Mouse (Mus musculus): ENCODE data around the gene Pde4d. TPM values are rescaled to one million over a fixed set of nuclear protein-coding genes. Genes with fewer than 3 reads are reported as not detected.

The Pde4d gene
- total RNA-seq, 4 experiments from 2014 or later, result 68.8 to 86.9 (median 76.0) TPM

DNA sequence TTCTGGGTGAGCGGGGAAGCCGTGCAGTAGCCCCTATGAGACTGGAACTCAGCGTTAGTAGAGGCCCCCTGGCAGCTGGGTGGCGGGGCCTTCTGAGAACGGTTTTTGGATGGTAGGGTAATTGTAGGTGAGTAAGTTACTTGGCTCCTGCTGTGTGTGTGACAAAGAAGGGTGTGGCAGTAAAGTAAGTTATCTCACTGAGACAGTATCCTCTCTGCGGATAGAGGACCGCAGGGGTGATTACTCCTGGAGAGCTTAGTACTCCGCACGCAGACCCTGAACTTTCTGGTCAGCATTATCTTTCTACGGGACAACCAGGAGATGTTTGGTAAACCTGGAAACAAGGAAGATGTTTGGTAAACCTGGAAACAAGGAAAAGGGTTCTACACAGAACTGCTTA is 1233.3 kb downstream of the Pde4d start:
- no peak for DNase-seq (ENCODE audit: low spot score in 2 of 2)

DNA sequence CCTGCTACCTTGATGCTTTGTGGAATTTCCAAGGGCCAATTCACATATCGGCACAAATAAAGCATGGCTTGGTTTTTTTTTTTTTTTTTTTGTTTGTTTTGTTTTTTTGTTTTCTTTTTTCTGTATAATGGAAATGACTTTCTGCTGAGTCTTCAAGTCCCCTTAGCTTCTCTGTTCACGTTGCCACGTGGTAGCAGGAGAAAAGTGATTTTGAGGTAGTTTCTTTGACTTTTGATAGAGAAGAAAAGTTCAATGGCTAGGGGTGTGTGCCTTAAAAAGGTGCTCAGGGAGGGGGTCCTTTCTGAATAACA is 1235.2 kb downstream of the Pde4d start:
- no peak for DNase-seq (ENCODE audit: low spot score in 2 of 2)

DNA sequence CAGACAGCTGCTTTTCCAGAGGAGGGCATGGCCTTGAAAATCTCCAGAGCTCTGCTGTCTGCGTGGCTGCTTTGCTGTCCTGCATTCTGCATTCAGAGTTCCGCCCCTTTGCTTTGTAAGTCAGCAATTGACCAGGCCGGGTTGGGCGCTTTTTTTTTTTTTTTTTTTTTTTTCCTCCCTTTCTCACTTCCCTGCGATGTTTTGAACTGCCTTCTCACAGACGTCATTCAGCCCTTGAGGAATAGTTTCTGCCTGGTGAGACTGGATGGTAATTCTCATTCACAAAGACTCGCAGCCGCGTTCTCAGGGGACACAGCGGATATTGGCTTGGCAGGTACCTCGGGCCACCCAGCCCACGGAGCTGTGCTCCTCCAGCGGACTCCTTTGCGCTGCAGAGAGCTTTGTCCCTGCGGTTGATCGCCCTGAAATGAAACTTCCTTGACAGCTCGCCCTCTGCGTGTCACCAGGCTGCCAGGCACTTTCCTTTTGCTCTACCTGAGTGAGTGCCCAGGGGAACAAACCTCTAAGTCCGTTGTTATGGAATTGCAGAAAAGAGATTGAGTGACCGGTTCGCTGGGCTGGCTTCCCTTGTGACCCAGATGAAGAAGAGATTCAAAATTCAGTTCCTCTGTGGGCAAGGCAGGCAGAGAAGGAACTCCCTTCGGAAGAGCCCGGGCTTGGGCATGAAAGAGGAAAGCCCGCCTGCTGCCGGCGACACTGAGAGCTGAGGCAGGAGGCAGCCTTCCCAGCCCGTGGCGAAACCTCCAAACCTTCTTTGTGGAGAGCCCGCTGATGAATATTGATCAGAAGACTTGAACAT is 1235.8 kb downstream of the Pde4d start:
- DNase-seq (ENCODE audit: low spot score in 2 of 2), result peak in 1 of 2 experiments; percentile 18

DNA sequence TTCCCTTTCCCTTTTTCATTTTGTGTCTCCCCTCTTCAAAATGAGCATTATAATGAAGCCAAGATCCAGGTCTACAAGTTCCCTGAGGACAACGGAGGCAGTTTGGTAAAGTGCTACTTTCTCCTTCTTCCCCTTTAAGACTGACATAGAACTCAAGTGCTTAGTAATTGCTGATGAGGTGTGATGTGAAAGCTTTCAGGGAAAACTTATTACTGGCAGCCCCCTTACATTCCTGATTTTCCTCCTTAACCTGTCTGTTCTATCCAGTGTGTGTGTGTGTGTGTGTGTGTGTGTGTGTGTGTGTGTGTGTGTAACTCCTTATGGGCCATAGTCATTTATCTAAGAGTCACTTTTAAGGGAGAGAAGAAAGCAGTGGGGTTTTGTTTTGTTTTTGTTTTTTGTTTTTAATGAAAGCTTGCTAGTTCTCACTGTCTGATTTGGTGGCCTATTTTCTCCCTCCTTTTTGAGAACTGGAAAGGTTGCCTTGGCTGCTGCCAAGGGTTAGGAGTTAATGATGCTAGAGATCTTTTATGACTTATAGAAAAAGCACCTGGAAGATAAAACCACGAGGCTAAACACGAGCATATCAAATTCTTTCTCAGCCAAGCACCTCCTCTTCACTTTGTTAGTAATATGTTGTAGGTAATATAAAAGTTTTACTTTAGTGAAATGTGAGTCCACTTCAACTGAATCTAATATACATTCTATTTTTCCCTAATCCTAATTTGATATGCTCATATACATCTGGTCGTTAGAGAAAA is 1236.5 kb downstream of the Pde4d start:
- no peak for DNase-seq (ENCODE audit: low spot score in 2 of 2)

DNA sequence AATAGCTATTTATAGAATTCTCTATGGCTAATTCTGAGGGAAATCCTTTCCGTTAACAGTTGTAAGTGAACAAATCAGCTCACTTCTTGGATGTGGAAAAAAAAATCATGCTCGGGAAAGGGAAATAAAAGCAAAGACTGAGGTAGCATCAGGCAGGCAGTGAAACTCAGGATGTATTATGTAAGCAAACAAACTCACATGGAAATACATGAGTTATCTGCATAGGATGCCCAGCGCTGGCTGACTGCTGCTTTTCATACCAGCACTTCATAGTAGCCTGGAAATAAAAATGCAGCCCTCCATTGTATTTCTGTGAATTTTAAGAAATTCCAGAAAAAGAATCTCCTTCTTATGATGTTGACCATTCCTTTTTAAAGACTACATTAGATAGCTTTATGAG is 1237.2 kb downstream of the Pde4d start:
- no peak for DNase-seq (ENCODE audit: low spot score in 2 of 2)

DNA sequence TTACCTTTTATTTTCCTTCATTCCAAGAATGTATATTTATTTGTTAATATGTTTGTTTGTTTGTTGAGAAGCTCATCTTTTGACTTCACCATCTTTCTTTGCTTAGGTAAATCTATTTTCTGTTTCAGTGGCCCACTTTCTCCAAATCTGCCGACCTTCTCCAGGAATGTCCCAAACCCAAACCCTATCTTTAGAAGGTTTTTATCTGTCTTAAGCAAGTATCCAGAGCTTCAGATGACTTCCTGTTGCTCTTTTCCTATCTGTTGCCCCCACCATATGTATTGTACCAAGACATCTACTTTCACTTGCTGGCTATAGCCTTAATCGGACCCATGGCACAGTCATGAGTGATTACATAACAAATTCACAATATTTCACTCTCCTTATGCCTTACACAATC is 1238.4 kb downstream of the Pde4d start:
- no peak for DNase-seq (ENCODE audit: low spot score in 2 of 2)

DNA sequence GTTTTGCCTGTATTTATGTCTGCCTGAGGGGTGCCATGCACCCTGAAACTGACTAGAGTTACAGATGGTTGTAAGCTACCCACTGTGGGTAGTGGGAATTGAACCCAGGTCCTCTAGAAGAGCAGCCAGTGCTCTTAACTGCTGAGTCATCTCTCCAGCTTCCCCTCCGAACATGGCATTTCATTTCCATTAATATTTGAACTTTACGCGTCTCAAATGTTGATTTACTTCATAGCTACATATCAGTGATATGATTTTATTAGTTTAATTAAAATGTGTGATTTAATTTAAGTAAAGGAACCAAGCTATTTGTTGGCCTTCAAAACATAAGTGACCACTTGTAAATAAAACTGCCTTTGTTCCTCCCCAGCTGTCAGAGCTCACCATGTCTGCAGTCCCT is 1239.4 kb downstream of the Pde4d start:
- no peak for DNase-seq (ENCODE audit: low spot score in 2 of 2)

DNA sequence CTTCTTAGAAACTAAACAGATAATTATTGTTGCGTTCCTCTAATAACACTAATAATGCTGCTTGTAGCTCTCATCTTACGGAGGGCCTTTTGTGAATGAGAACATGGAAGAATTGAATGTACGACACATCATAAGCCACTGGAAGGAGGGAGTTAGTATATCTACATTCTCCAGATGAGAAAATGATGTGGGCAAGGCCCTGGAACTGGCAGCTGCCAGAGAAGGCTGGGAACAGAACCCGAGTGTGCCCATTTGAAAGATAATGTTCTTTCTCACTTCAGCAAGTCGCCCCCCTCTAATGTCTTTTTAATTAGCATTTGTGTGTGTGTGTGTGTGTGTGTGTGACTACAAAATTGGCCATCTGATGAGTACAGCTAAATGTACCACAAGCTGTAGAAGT is 1240.8 kb downstream of the Pde4d start:
- DNase-seq (ENCODE audit: low spot score in 2 of 2), result no peak

DNA sequence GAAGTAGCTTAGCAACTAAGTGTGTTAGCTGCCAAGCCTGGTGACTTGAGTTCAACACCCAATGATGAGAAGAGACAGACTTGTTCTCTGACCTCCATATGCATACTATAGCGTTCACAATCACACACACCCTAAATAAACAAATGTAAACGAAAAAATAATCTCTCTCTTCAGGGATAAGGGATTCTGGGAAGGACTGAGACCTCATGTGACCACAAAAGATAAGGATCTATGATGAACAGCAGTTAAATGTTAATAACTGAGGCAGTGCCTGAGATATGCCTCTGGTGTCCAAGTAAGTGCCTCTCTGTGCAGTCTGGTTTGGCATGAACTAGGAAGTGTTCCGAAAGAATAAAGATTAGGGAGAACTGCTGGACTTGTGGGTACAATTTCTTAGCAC is 1243.1 kb downstream of the Pde4d start:
- DNase-seq (ENCODE audit: low spot score in 2 of 2), result no peak

DNA sequence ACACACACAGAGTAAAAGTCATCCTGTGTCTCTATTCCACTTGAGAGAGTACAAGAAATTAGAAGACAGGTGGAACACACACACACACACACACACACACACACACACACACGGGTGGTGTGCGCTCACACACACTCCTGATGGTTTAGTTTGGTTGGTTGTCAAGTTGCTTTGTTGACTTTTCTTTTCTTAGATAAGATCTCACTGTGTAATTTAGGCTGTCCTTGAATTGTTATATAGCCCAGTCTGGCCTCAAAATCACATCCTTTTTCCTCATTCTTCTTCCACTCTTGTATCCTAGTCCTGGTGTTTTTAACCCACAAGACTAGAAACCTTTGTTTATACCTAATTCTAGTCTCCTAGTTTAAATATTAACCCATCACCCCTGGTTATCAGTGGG is 1244.0 kb downstream of the Pde4d start:
- no peak for DNase-seq (ENCODE audit: low spot score in 2 of 2)

DNA sequence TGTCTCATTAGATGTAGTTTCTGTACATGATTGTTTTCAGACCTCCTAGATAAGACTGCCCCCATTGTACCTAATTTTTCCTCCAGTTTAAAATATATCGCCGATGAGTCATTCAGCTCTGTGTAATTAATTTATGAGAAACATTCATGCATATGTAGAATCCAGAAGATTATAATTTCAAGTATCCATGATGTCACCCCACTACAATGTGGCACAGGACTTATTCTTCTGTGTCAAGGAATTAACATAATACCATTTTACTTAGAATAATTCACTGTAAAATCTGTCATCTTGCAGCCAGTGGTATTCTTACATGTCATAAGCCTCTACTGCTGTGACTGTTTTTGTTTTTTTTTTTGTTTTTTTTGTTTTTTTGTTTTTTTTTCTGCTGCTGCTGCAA is 1244.5 kb downstream of the Pde4d start:
- DNase-seq (ENCODE audit: low spot score in 2 of 2), result no peak

DNA sequence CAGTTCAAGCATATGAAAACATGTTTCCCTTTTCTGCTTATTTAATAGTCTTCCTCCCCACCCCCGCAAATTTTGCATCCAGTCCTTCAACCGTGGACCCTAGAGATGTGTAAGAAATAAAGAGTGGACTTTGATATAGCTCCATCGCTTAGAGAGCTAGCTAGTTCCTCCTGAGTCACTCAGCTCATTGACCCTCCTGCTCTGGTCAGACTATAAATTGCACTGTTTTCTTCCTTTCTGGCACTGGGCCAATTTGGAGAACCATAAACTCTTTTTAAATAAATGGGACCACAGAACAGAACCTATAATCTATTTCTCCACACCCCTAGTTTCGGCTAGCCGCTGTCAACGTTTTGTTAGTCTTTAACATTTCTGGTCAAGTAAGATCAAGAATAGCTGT is 1245.3 kb downstream of the Pde4d start:
- no peak for DNase-seq (ENCODE audit: low spot score in 2 of 2)

DNA sequence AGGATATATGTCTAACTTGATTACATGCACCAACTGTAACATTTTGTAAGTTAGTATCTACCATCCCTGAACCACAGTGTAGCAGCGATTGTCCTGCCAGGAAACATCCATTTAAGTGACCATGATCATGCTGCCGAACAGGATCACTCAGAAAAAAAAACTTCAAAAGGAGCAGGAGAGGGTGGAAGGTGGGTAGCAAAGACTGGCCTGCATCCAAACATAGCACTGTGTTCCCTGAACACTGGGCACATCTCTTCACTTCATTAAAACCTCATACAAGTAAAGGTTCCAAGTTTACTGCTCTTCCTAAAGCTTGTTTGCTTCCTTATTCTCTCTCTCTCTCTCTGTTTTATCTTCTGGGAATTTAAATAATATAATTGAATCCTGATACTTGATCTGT is 1256.4 kb downstream of the Pde4d start:
- no peak for DNase-seq (ENCODE audit: low spot score in 2 of 2)

DNA sequence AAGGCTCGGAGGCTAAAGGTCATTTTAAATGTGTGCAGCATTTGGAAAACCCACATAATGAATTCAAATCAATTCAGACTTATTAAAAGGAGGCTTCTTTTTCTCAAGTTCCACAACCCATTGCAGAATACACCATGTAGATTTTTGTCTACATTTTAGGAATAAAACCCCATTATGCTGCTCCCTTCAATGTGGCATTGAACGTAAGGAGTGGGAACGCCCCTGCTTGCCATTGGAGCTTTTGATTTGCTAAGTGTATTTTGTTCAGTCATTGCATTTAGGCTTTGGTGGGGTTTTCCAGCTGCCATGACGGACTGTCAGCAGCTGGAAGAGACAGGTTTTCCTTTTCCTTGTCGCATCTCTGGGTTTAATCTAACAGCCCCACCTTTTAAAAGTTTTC is 1256.8 kb downstream of the Pde4d start:
- no peak for DNase-seq (ENCODE audit: low spot score in 2 of 2)

DNA sequence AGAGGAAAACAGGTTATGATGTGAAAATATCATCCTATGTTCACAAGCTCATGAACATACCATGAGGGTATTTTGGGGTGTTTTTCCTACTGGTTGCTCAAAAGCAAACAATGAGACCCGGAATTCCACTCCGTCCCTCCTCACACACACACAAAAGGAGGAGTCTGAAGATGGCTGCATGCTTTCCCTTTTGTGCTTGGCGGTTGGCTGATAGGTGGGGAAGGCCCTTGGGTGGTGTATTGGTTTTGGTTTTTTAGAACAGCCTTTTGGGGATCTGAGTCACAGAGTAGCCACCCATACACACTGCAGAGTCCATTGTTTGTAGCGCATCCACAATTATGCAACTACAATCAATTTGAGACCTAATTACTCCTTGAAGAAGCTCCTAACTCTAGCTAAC is 1257.4 kb downstream of the Pde4d start:
- no peak for DNase-seq (ENCODE audit: low spot score in 2 of 2)

DNA sequence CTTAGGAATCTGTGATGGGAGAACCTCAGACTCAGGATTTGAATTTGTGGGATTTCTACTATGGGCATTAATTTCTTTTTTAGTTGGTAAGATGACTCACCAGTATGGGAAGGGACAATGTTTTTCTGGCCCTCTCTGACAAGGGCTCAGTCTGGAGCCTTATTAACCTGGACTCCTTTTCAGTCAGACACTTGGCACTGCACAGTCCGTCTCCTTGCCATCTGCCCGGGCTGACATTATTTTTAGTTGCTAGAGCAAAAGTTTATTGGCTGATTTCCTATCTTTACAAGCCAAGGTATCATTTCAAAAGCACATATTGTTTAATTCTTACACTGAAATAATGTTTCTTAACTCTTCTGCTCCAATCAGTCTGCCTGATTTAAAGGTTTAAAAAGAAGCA is 1258.6 kb downstream of the Pde4d start:
- DNase-seq (ENCODE audit: low spot score in 2 of 2), result no peak

DNA sequence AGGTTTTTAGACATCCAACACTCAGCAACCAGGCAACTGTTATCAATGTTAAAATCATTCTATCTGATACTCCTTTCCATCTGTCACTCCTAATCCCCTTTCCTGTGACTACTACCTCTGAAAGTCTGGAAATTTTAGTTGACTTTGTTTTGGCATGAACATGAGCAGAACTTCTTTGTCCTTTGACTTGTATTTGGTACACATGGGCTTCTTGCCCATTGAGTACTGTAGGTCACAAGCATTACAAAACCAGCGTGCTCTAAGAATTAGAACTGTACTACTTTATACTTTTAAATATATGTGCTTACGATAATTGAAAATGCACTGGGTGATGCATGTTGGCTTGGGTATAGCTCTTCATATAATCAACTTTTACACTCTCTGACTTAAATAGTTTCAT is 1264.8 kb downstream of the Pde4d start:
- DNase-seq (ENCODE audit: low spot score in 2 of 2), result no peak

DNA sequence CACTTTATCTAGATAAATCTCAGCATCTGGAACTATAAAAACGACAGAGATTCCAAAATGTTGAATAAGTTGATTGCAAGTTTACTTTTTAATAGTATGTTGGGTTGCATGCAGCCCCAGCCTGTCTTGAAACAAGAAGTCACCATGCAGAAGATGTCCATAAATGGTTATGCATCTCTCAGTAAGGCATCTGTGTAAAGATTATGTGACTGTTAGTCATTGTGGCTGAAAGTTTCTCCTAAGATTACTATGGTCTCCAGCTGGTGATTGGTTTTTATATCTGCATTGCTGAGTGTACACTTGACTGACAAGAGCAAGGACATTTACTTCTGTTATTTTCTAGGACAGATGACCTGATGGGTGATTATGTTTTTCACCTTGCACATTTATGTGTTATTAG is 1265.6 kb downstream of the Pde4d start:
- DNase-seq (ENCODE audit: low spot score in 2 of 2), result no peak

DNA sequence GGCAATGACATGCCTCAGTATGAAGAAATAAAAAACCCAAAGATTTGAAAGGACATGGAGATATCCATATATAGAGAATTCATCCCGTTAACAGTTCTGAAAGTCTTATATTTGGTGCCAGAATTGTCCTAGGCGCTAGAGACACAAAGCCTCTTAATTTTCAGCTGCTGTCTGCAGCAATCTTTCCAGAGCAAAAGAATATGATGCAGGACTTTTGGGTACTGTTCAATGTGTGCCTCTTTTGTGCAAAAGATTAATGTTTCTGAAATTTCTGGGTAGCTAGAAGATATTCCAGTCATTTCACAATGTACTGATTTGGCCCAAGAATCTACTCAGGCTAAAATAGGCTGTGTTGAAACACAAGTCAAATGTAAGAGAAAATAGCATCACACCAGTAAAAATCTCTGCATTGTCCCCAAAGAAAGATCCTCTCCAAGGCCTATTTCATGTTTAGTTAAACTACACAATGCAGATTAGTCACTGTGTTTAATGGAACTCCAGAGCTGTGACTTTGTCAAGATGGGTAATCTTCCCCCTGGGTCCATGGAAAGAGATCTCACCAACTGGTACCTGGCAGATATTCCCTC is 1270.5 kb downstream of the Pde4d start:
- DNase-seq (ENCODE audit: low spot score in 2 of 2), result no peak

DNA sequence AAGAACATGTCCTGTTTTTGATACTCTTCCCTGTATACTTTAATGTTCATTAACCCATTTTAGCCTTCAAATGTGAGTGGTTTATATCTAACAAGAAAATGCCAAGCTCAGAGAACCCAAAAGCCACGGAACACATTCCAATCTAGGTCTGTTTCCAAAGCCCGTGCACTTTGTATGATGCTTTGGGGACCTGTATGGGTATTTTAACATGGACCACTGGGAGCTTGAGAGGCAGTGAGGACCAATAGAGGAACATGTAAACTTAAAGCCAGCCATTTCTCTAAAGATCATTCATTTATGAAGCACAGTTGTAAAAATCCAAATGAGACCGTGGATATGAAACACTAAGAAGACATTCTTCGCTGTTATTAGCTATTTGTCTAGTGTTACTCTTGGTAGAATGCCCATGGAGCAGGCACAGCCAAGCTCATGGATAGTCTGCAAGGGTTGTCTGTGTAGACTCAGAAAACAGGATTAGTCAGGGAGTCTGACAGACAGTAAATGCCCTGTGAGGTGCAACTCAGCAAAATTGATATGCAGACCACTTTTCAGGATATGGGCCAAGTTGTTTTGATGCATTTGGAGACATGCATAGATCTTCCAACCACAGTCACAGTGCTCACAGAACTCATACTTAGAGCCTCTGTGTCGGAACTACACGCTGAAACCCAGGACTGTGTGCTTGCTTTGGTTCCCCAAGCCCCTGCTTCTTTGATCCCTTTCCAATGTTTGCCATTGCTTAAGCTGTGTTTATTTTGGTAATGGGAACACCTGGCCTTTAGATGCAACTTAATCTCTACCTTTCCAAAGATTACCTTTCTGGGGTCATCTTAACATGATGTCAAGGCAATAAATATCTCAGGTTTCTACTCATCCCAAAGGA is 1272.7 kb downstream of the Pde4d start:
- no peak for DNase-seq (ENCODE audit: low spot score in 2 of 2)

DNA sequence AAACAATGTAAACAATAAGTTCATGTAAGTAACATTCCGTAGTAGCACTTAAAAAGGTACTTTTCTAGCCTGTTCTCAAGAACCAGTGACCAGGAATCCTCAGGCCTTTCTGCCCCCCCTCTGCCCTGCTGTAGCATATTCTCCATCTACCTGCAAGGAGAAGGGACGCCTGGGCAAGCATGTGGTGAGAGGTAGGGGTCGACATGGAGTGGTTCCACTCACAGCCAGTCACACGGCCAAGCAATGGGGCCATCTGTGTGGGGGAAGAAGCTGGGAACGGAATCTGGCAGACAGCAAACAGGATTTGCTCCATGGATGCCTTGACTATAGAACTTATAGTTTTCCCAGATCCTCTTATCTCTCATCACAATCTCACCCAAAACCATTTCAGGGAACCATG is 1277.6 kb downstream of the Pde4d start:
- no peak for DNase-seq (ENCODE audit: low spot score in 2 of 2)

DNA sequence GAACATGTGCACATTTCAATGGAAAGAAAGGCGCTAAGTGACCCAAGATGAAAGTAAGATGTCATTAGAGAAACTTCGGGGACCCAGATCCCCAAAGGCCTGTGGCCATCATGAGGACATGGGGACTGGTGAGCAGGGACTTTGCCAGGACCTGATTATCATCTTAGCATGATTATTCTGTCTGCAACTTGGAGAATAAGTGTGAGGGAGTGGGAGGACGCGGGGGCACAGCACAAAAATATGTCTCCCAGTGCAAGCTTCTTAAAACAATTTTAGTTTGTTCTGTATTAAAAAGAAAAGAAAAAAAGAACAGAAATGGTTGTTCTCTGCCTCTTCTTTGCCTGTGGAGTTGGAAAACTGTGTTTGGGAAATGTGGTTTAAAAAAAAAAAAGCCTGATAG is 1279.9 kb downstream of the Pde4d start:
- no peak for DNase-seq (ENCODE audit: low spot score in 2 of 2)
